Mouse (Mus musculus) ES-E14 (cell line): ENCODE data around the gene Cdk17.

Experiments used
- CHD2 ChIP-seq: IDR thresholded peaks from 2 replicates; pipeline ENCODE4 v1.6.1; 2014; ENCODE audit warnings: mild to moderate bottlenecking, low read depth, low read length, inconsistent platforms
- HCFC1 ChIP-seq: IDR thresholded peaks from 2 replicates; pipeline ENCODE4 v1.6.1; 2012; ENCODE audit warnings: low read length, inconsistent platforms, borderline replicate concordance; ENCODE audit not compliant: insufficient read depth
- MAFK ChIP-seq: IDR thresholded peaks from 2 replicates; pipeline ENCODE4 v1.6.1; 2014; ENCODE audit warnings: mild to moderate bottlenecking, low read depth, low read length, inconsistent platforms; ENCODE audit not compliant: insufficient read depth

- TF ChIP-seq HCFC1 (no peak), CHD2 (no peak), MAFK (no peak)
These were observed 6.6 kb downstream of the Cdk17 start for GRCm38 (mm10) chr10:93167311-93167710.
